Mouse (Mus musculus) testis, adult 2 months (tissue): ENCODE measurements around the gene Slc3a2. TPM values are rescaled to one million over a fixed set of nuclear protein-coding genes. Genes with fewer than 3 reads are reported as not detected.

Source experiments
- H3K27ac ChIP-seq: fragments of 200-500 bp; 2 replicates; pipeline ENCODE4 v1.5.1; 2012; ENCODE audit warnings: low read depth, low read length; ENCODE audit not compliant: control insufficient read depth, insufficient read depth
- H3K27me3 ChIP-seq: fragments of 200-500 bp; 2 replicates; pipeline ENCODE4 v1.6.1; 2012; ENCODE audit warnings: mild to moderate bottlenecking, low read length, moderate library complexity; ENCODE audit not compliant: control insufficient read depth, insufficient read depth
- H3K36me3 ChIP-seq: fragments of 200-500 bp; 2 replicates; pipeline ENCODE4 v1.6.1; 2012; ENCODE audit warnings: mild to moderate bottlenecking, low read length; ENCODE audit not compliant: control insufficient read depth, insufficient read depth
- H3K4me1 ChIP-seq: fragments of 200-500 bp; 2 replicates; pipeline ENCODE4 v1.6.1; 2012; ENCODE audit warnings: low read length; ENCODE audit not compliant: control insufficient read depth, insufficient read depth
- H3K4me3 ChIP-seq: fragments of 200-500 bp; 2 replicates; pipeline ENCODE4 v1.5.1; 2012; ENCODE audit warnings: low read depth, mild to moderate bottlenecking, low read length, moderate library complexity, mixed read lengths; ENCODE audit not compliant: control insufficient read depth
- CTCF ChIP-seq: fragments of 200-500 bp; IDR thresholded peaks from 2 replicates; pipeline ENCODE4 v1.5.1; 2012; ENCODE audit warnings: low read depth, mild to moderate bottlenecking, inconsistent platforms, low read length, moderate library complexity; ENCODE audit not compliant: control insufficient read depth, insufficient read depth, insufficient replicate concordance
- POLR2A ChIP-seq: fragments of 200-500 bp; IDR thresholded peaks from 2 replicates; pipeline ENCODE4 v1.6.1; 2012; ENCODE audit warnings: low read depth, mild to moderate bottlenecking, inconsistent platforms, low read length, moderate library complexity; ENCODE audit not compliant: control insufficient read depth
- polyA plus RNA-seq: library from polyadenylated mRNA; depleted of rRNA; stranded (reverse); fragments of >200 nt; gene quantifications from 2 replicates; pipeline ENCODE4 v1.2.3, GENCODE M21; 2012

The Slc3a2 gene
- polyA plus RNA-seq, 1 experiment = 121 TPM

DNA sequence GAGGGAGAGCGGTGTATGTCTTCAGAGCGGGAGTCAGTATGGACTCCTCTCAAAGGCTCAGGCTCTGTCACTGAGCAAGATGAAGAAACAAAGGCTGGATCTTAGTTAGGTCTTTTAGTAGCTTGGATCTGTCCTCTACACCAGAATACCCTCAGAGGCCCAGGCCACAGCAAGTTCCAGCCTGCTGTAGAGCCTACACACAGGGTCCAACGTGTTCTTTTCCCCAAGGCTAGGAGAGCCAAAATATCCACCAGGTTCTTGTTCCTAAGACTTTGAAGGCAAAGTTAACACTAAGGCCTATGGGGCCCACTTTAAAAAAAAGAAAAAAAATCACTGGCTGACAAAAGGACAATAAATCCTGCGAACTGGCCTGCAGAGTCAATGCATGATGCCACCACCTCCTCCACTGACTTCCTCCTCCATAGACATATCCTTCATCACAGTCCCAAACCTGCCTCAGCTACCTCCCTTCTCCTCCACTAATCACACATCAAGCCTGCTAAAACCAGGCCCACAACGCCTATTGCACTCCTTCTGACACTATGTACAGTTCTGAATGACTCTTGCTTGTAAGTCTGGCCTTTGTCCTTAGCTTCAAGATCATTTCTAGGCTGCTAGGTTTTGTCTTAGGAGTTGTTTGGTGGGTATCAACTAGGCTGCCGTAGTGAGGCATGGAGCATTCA lies 18.0 kb downstream of the Slc3a2 start:
- no peak overlapping the region for H3K4me3 ChIP-seq
- H3K27ac ChIP-seq = no peak overlapping the region; the same call in 1 of the 2 replicates
- H3K36me3 ChIP-seq = peaks cover 2% of the 10 kb centered on the region
- TF ChIP-seq POLR2A (no peak), CTCF (no peak)
- H3K27me3 ChIP-seq = no peaks in the 10 kb centered on the region
- H3K4me1 ChIP-seq = no peaks in the 10 kb centered on the region

DNA sequence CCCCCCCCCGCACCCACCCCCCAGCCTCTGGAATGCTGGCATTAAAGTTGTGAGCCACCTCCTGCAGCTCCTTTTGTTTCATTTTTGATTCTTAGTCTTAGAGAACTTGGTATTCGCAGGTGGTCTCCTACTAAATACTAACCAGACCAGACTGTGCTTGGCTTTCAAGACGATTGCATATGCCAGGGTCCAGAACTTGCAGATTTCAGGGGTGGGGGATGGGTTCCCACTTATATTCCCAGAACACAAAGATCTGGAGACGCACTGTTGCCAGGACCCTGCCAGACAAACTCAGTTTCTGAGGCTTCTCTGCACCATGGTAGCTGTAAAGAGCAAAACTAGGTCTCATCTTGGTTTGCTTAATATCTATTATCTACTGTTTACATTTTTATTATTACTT lies 19.6 kb downstream of the Slc3a2 start:
- no peaks in the 10 kb centered on the region for H3K4me1 ChIP-seq
- peaks cover 2% of the 10 kb centered on the region; the same call in 1 of the 2 replicates for H3K36me3 ChIP-seq
- H3K4me3 ChIP-seq = no peak overlapping the region
- no peak overlapping the region for H3K27ac ChIP-seq
- no peaks in the 10 kb centered on the region for H3K27me3 ChIP-seq
- no peak for TF ChIP-seq POLR2A
- TF ChIP-seq CTCF = no peak

DNA sequence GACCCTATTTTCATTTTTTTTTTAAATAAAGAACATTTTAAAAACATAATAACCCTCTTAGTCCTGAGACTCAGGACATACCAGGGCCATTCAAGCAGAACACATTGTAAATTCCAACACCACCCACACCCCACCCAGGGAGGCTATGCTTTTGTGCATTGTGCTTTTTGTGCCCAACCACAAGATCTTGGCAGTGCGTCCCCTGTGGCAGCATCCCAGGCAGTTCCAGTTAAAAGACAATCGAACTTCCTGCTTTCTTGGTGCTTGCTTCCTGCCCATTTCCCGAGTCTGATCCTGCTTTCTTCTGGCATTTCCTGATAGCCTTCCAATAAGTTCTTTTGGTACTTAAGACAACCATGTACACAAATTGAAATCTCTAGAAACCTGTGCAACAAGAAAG lies 20.7 kb downstream of the Slc3a2 start:
- H3K27ac ChIP-seq = no peak overlapping the region
- no peaks in the 10 kb centered on the region for H3K36me3 ChIP-seq
- no peaks in the 10 kb centered on the region for H3K4me1 ChIP-seq
- TF ChIP-seq CTCF (no peak), POLR2A (no peak)
- H3K27me3 ChIP-seq = no peaks in the 10 kb centered on the region
- H3K4me3 ChIP-seq = no peak overlapping the region

DNA sequence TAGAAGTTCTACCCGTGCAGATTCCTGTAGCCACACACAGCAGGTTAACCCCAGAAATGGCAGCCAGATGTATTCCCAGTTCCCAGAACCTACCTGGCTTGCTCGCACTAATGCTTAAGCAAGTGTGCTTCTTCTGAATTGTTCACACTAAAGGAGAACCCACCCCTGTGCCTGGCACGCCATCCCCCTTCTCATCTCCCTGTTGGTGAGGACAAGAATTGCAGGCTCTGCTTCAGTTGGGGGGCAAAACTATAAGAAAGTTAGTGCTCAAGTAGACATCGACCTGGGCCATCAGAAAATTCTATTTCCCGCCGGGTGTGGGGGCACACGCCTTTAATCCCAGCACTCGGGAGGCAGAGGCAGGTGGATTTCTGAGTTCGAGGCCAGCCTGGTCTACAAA lies 23.5 kb downstream of the Slc3a2 start:
- TF ChIP-seq POLR2A (no peak), CTCF (no peak)
- Histone ChIP-seq H3K27me3 (no peaks in the 10 kb centered on the region), H3K36me3 (no peaks in the 10 kb centered on the region), H3K4me1 (no peaks in the 10 kb centered on the region), H3K4me3 (no peak overlapping the region), H3K27ac (no peak overlapping the region)

DNA sequence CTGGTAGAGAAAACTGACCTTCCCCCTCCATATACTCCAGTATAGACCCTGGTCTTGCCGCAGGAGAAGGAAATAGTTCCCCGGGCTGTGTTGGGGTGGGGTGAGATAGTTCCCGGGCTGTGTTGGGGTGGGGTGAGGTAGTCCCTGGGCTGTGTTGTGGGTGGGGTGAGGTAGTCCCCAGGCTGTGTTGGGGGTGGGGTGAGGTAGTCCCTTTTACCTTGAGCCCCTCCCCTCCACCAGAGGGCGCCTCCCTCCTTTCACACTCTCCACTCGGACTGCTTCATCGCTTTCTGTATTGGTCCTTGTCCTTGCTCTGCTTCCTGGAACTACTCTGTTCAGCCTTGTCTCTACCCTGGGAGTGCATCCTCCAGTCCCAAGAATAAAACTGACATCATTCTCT lies 27.8 kb downstream of the Slc3a2 start:
- TF ChIP-seq POLR2A = no peak
- TF ChIP-seq CTCF = peak; percentile 37; the same call in 1 of the 2 replicates

DNA sequence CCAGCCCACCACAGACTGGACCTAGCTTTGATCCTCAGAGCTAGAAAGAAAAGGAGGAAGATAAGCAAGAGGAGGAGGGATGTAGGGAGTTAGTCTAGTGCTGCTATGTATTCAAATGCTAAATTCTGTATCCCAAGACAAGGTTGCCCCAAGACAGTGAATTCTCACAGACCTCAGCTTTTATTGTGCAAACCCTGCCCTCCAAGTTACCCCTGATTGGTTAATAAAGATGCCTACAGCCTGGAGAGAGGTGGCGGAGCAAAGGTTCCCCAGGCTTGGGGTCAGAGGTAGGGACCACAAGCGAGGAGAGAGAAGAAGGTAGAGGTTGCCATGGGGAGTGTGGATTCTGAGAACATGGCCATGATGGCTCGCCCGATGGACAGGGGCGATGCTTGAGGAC lies 30.4 kb downstream of the Slc3a2 start:
- no peaks in the 10 kb centered on the region for H3K27me3 ChIP-seq
- H3K4me3 ChIP-seq = no peak overlapping the region
- H3K27ac ChIP-seq = no peak overlapping the region
- TF ChIP-seq CTCF = no peak
- no peak for TF ChIP-seq POLR2A
- no peaks in the 10 kb centered on the region for H3K36me3 ChIP-seq
- no peaks in the 10 kb centered on the region for H3K4me1 ChIP-seq

More for the DNA sequence above, 27.8 kb downstream of the Slc3a2 start:
- Histone ChIP-seq H3K4me3 (no peak overlapping the region), H3K27ac (no peak overlapping the region), H3K4me1 (no peaks in the 10 kb centered on the region), H3K27me3 (no peaks in the 10 kb centered on the region), H3K36me3 (no peaks in the 10 kb centered on the region)

DNA sequence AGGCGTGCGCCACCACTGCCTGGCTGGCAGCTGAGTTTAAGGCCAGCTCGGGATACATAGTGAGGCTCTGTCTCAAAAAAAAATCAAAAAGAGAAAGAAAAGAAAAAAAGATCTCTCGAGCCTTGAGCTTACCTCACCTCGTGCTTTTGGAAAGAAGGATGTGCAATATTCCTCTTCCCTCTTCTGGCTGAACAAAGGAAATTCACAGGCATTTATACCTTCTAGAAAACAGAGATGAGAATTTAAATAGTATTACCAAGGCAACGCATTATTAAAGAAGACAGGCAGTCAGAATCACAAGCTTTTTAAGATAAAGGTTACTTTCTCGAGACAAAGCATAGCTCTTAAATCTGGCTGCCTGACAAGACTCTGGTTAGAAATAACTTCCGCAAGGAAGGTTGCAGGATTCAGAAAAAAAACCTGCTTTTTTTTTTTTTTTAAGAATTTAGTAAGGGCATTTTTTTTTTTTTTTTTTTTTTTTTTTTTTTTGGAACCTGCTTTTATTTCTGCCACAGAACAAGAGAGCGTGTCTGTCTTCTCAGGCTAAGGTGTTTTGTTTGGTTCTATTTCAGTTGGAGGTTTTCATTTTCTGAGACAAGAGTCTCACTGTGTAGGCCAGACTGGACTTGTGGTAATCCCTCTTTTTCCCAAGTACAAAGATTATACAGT lies 31.2 kb downstream of the Slc3a2 start:
- no peaks in the 10 kb centered on the region for H3K4me1 ChIP-seq
- H3K27ac ChIP-seq = no peak overlapping the region
- no peaks in the 10 kb centered on the region for H3K27me3 ChIP-seq
- TF ChIP-seq CTCF (no peak), POLR2A (no peak)
- H3K36me3 ChIP-seq = no peaks in the 10 kb centered on the region
- H3K4me3 ChIP-seq = no peak overlapping the region
